Mouse (Mus musculus): Measurements from ENCODE around the gene Rftn2. TPM values are rescaled to one million over a fixed set of nuclear protein-coding genes. Genes with fewer than 3 reads are reported as not detected.

Gene Rftn2
- polyA plus RNA-seq, 1 experiment from 2014 or later: 13.6 TPM

- DNase-seq (ENCODE audit: low spot score): no peak
- Histone ChIP-seq H3K27ac (ENCODE audit: low read length) (no peak overlapping the region), H3K4me3 (ENCODE audit: low read depth, low read length) (no peak overlapping the region), H3K27me3 (replicated peaks; ENCODE audit: insufficient read depth, low read length) (no peaks in the 10 kb centered on the region), H3K4me2 (replicated peaks; ENCODE audit: low read depth, low read length) (no peak overlapping the region), H3K9ac (replicated peaks; ENCODE audit: low read depth) (no peak overlapping the region), H3K4me1 (ENCODE audit: insufficient read depth, low read depth, low read length) (peaks cover 3% of the 10 kb centered on the region; the same call in 1 of the 2 replicates), H3K36me3 (ENCODE audit: insufficient read depth, low read length) (no peaks in the 10 kb centered on the region), H3K9me3 (ENCODE audit: low read length) (no peaks in the 10 kb centered on the region)
- TF ChIP-seq CTCF (IDR thresholded peaks at IDR 0.05) (no peak), EP300 (IDR thresholded peaks at IDR 0.05) (no peak)
- 59% methylated on average over 6 of the region's 6 CpGs for WGBS
- no peak for ATAC-seq
These were observed 12.6 kb downstream of the Rftn2 start for GRCm38 (mm10) chr1:55213936-55214335.

GRCm38 (mm10) chr1:55213475-55213874 lies 13.1 kb downstream of the Rftn2 start:
- WGBS: 36% methylated on average over 6 of the region's 6 CpGs
- no peak overlapping the region for H3K4me2 ChIP-seq (replicated peaks; ENCODE audit: low read depth, low read length)
- H3K27ac ChIP-seq (ENCODE audit: low read length): no peak overlapping the region
- H3K9me3 ChIP-seq (ENCODE audit: low read length): no peaks in the 10 kb centered on the region
- no peaks in the 10 kb centered on the region for H3K27me3 ChIP-seq (replicated peaks; ENCODE audit: insufficient read depth, low read length)
- H3K9ac ChIP-seq (replicated peaks; ENCODE audit: low read depth): no peak overlapping the region
- DNase-seq (ENCODE audit: low spot score): peak; percentile 79
- TF ChIP-seq EP300 (IDR thresholded peaks at IDR 0.05) (no peak), CTCF (IDR thresholded peaks at IDR 0.05) (peak; percentile 28; the same call in 1 of the 2 replicates)
- H3K36me3 ChIP-seq (ENCODE audit: insufficient read depth, low read length): no peaks in the 10 kb centered on the region
- peak; percentile 79 for ATAC-seq
- H3K4me3 ChIP-seq (ENCODE audit: low read depth, low read length): no peak overlapping the region
- H3K4me1 ChIP-seq (ENCODE audit: insufficient read depth, low read depth, low read length): peaks cover 3% of the 10 kb centered on the region; the same call in 1 of the 2 replicates

GRCm38 (mm10) chr1:55212771-55213170 lies 13.8 kb downstream of the Rftn2 start:
- Histone ChIP-seq H3K4me1 (ENCODE audit: insufficient read depth, low read depth, low read length) (peaks cover 3% of the 10 kb centered on the region; the same call in 1 of the 2 replicates), H3K4me2 (replicated peaks; ENCODE audit: low read depth, low read length) (no peak overlapping the region), H3K9ac (replicated peaks; ENCODE audit: low read depth) (no peak overlapping the region), H3K9me3 (ENCODE audit: low read length) (no peaks in the 10 kb centered on the region), H3K27me3 (replicated peaks; ENCODE audit: insufficient read depth, low read length) (no peaks in the 10 kb centered on the region), H3K36me3 (ENCODE audit: insufficient read depth, low read length) (no peaks in the 10 kb centered on the region), H3K4me3 (ENCODE audit: low read depth, low read length) (no peak overlapping the region), H3K27ac (ENCODE audit: low read length) (no peak overlapping the region)
- TF ChIP-seq EP300 (IDR thresholded peaks at IDR 0.05) (no peak), CTCF (IDR thresholded peaks at IDR 0.05) (peak; percentile 21; the same call in 1 of the 2 replicates)
- DNase-seq (ENCODE audit: low spot score): no peak
- no peak for ATAC-seq
- 70% methylated on average over 4 of the region's 4 CpGs for WGBS

- H3K4me2 ChIP-seq (replicated peaks; ENCODE audit: low read depth, low read length): no peak overlapping the region
- ATAC-seq (no peak), DNase-seq (ENCODE audit: low spot score) (no peak)
- H3K36me3 ChIP-seq (ENCODE audit: insufficient read depth, low read length): no peaks in the 10 kb centered on the region
- no peaks in the 10 kb centered on the region for H3K9me3 ChIP-seq (ENCODE audit: low read length)
- no peak overlapping the region for H3K4me3 ChIP-seq (ENCODE audit: low read depth, low read length)
- no peak for TF ChIP-seq EP300 (IDR thresholded peaks at IDR 0.05)
- no peak for TF ChIP-seq CTCF (IDR thresholded peaks at IDR 0.05)
- no peaks in the 10 kb centered on the region for H3K27me3 ChIP-seq (replicated peaks; ENCODE audit: insufficient read depth, low read length)
- peaks cover 2% of the 10 kb centered on the region; the same call in 1 of the 2 replicates for H3K4me1 ChIP-seq (ENCODE audit: insufficient read depth, low read depth, low read length)
- H3K9ac ChIP-seq (replicated peaks; ENCODE audit: low read depth): no peak overlapping the region
- 78% methylated on average over 8 of the region's 8 CpGs for WGBS
- H3K27ac ChIP-seq (ENCODE audit: low read length): no peak overlapping the region
These were observed 15.5 kb downstream of the Rftn2 start for GRCm38 (mm10) chr1:55211081-55211480.

GRCm38 (mm10) chr1:55210202-55210965 lies 16.2 kb downstream of the Rftn2 start:
- 0 out of 2 replicates have a peak overlapping the region, but pooled peaks have one; percentile 9 for H3K4me2 ChIP-seq (replicated peaks; ENCODE audit: low read depth, low read length)
- no peak for TF ChIP-seq EP300 (IDR thresholded peaks at IDR 0.05)
- no peak for TF ChIP-seq CTCF (IDR thresholded peaks at IDR 0.05)
- H3K9me3 ChIP-seq (ENCODE audit: low read length): no peaks in the 10 kb centered on the region
- H3K4me1 ChIP-seq (ENCODE audit: insufficient read depth, low read depth, low read length): no peaks in the 10 kb centered on the region
- 41% methylated on average over 12 of the region's 12 CpGs for WGBS
- H3K4me3 ChIP-seq (ENCODE audit: low read depth, low read length): no peak overlapping the region
- no peaks in the 10 kb centered on the region for H3K36me3 ChIP-seq (ENCODE audit: insufficient read depth, low read length)
- no peak for ATAC-seq
- no peak overlapping the region for H3K27ac ChIP-seq (ENCODE audit: low read length)
- H3K9ac ChIP-seq (replicated peaks; ENCODE audit: low read depth): no peak overlapping the region
- no peak for DNase-seq (ENCODE audit: low spot score)
- H3K27me3 ChIP-seq (replicated peaks; ENCODE audit: insufficient read depth, low read length): no peaks in the 10 kb centered on the region

GRCm38 (mm10) chr1:55208500-55209140 lies 18.0 kb downstream of the Rftn2 start:
- Histone ChIP-seq H3K36me3 (ENCODE audit: insufficient read depth, low read length) (no peaks in the 10 kb centered on the region), H3K27ac (ENCODE audit: low read length) (no peak overlapping the region), H3K9ac (replicated peaks; ENCODE audit: low read depth) (no peak overlapping the region), H3K4me2 (replicated peaks; ENCODE audit: low read depth, low read length) (no peak overlapping the region), H3K4me1 (ENCODE audit: insufficient read depth, low read depth, low read length) (no peaks in the 10 kb centered on the region), H3K4me3 (ENCODE audit: low read depth, low read length) (no peak overlapping the region), H3K9me3 (ENCODE audit: low read length) (no peaks in the 10 kb centered on the region), H3K27me3 (replicated peaks; ENCODE audit: insufficient read depth, low read length) (no peaks in the 10 kb centered on the region)
- WGBS: 49% methylated on average over 5 of the region's 5 CpGs
- ATAC-seq (no peak), DNase-seq (ENCODE audit: low spot score) (no peak)
- no peak for TF ChIP-seq EP300 (IDR thresholded peaks at IDR 0.05)
- no peak for TF ChIP-seq CTCF (IDR thresholded peaks at IDR 0.05)

All from lung, postnatal 0 days (tissue).